Mouse (Mus musculus) small intestine, adult 2 months (tissue): ENCODE results near the gene Ncor1.

Experiments used
- CTCF ChIP-seq: fragments of 200-500 bp; IDR thresholded peaks from 2 replicates; pipeline ENCODE4 v1.5.1; 2012; ENCODE audit warnings: low read depth, mild to moderate bottlenecking, control low read depth, inconsistent platforms, low read length, moderate library complexity, mixed read lengths; ENCODE audit not compliant: insufficient replicate concordance, insufficient read length; ENCODE audit errors: extremely low read depth
- POLR2A ChIP-seq: fragments of 200-500 bp; IDR thresholded peaks from 2 replicates; pipeline ENCODE4 v1.6.1; 2012; ENCODE audit warnings: low read depth, mild to moderate bottlenecking, control low read depth, inconsistent platforms, low read length, moderate library complexity

- no peak for TF ChIP-seq CTCF
- TF ChIP-seq POLR2A, result no peak
Observed at GRCm38 (mm10) chr11:62309296-62309695, 149.0 kb downstream of the Ncor1 start.
